Mouse (Mus musculus): ENCODE data around the gene Lrriq4. TPM values are rescaled to one million over a fixed set of nuclear protein-coding genes. Genes with fewer than 3 reads are reported as not detected.
"Not testable (repeated sequence)": the region's sequence is repeated elsewhere in the genome, so short reads cannot be mapped to it uniquely, and the experiment has no call there.

The Lrriq4 gene
- polyA plus RNA-seq, 1 experiment from 2014 or later: not detected

- 21% methylated on average over 2 of the region's 2 CpGs for WGBS
- no peak overlapping the region for H3K27ac ChIP-seq
- no peaks in the 10 kb centered on the region for H3K4me1 ChIP-seq
- no peaks in the 10 kb centered on the region for H3K36me3 ChIP-seq
- peak; percentile 77 for DNase-seq (ENCODE audit: low spot score)
- H3K27me3 ChIP-seq (ENCODE audit: low read depth, poor library complexity, severe bottlenecking): no peaks in the 10 kb centered on the region
- H3K4me3 ChIP-seq: no peak overlapping the region
- no peaks in the 10 kb centered on the region for H3K9me3 ChIP-seq (replicated peaks)
Measured at GRCm38 (mm10) chr3:30696346-30696745, 52.0 kb downstream of the Lrriq4 start.

- no peaks in the 10 kb centered on the region for H3K36me3 ChIP-seq
Measured at GRCm38 (mm10) chr3:30697891-30698290, 53.6 kb downstream of the Lrriq4 start.

GRCm38 (mm10) chr3:30699711-30700505, 55.6 kb downstream of the Lrriq4 start, which contains the start of gene Lrrc31:
TSS of gene Lrrc31 (minus strand) at chr3:30699843.
- not testable (repeated sequence) for DNase-seq (ENCODE audit: low spot score); H3K27ac ChIP-seq; H3K27me3 ChIP-seq (ENCODE audit: low read depth, poor library complexity, severe bottlenecking); H3K36me3 ChIP-seq; H3K9me3 ChIP-seq (replicated peaks); H3K4me1 ChIP-seq; H3K4me3 ChIP-seq
- WGBS: 90% methylated on average over 6 of the region's 6 CpGs

More at GRCm38 (mm10) chr3:30697891-30698290, 53.6 kb downstream of the Lrriq4 start:
- Histone ChIP-seq H3K4me1 (no peaks in the 10 kb centered on the region), H3K27me3 (ENCODE audit: low read depth, poor library complexity, severe bottlenecking) (no peaks in the 10 kb centered on the region), H3K9me3 (replicated peaks) (no peaks in the 10 kb centered on the region), H3K4me3 (no peak overlapping the region), H3K27ac (no peak overlapping the region)
- WGBS: 79% methylated on average over 4 of the region's 4 CpGs
- DNase-seq (ENCODE audit: low spot score): no peak

- no peaks in the 10 kb centered on the region for H3K9me3 ChIP-seq (replicated peaks)
- H3K27ac ChIP-seq: no peak overlapping the region
- H3K4me3 ChIP-seq: no peak overlapping the region
- no peak for DNase-seq (ENCODE audit: low spot score)
- H3K27me3 ChIP-seq (ENCODE audit: low read depth, poor library complexity, severe bottlenecking): no peaks in the 10 kb centered on the region
- no peaks in the 10 kb centered on the region for H3K4me1 ChIP-seq
- 90% methylated on average over 3 of the region's 3 CpGs for WGBS
- H3K36me3 ChIP-seq: no peaks in the 10 kb centered on the region
Measured at GRCm38 (mm10) chr3:30705977-30706376, 61.7 kb downstream of the Lrriq4 start.

GRCm38 (mm10) chr3:30706614-30707276, 62.4 kb downstream of the Lrriq4 start:
- Histone ChIP-seq H3K9me3 (replicated peaks) (no peaks in the 10 kb centered on the region), H3K36me3 (no peaks in the 10 kb centered on the region), H3K4me3 (no peak overlapping the region), H3K4me1 (no peaks in the 10 kb centered on the region), H3K27me3 (ENCODE audit: low read depth, poor library complexity, severe bottlenecking) (no peaks in the 10 kb centered on the region), H3K27ac (no peak overlapping the region)
- DNase-seq (ENCODE audit: low spot score): no peak
- WGBS: 83% methylated on average over 4 of the region's 4 CpGs

- 88% methylated on average over 6 of the region's 6 CpGs for WGBS
- Histone ChIP-seq H3K9me3 (replicated peaks) (no peaks in the 10 kb centered on the region), H3K4me3 (no peak overlapping the region), H3K27me3 (ENCODE audit: low read depth, poor library complexity, severe bottlenecking) (no peaks in the 10 kb centered on the region), H3K36me3 (no peaks in the 10 kb centered on the region), H3K27ac (no peak overlapping the region), H3K4me1 (no peaks in the 10 kb centered on the region)
- no peak for DNase-seq (ENCODE audit: low spot score)
Measured at GRCm38 (mm10) chr3:30710191-30710590, 65.9 kb downstream of the Lrriq4 start.

- Histone ChIP-seq H3K27ac (no peak overlapping the region), H3K4me3 (no peak overlapping the region), H3K36me3 (no peaks in the 10 kb centered on the region), H3K27me3 (ENCODE audit: low read depth, poor library complexity, severe bottlenecking) (no peaks in the 10 kb centered on the region), H3K9me3 (replicated peaks) (no peaks in the 10 kb centered on the region), H3K4me1 (no peaks in the 10 kb centered on the region)
- WGBS: 94% methylated on average over 1 of the region's 1 CpGs
- no peak for DNase-seq (ENCODE audit: low spot score)
Measured at GRCm38 (mm10) chr3:30713334-30713733, 69.0 kb downstream of the Lrriq4 start.

- Histone ChIP-seq H3K27me3 (ENCODE audit: low read depth, poor library complexity, severe bottlenecking) (no peaks in the 10 kb centered on the region), H3K36me3 (no peaks in the 10 kb centered on the region), H3K4me1 (no peaks in the 10 kb centered on the region), H3K27ac (no peak overlapping the region), H3K9me3 (replicated peaks) (no peaks in the 10 kb centered on the region), H3K4me3 (no peak overlapping the region)
- 82% methylated on average over 3 of the region's 3 CpGs for WGBS
- no peak for DNase-seq (ENCODE audit: low spot score)
Measured at GRCm38 (mm10) chr3:30718649-30719048, 74.3 kb downstream of the Lrriq4 start.

Other genes with a start within 250 kb of the Lrriq4 start
- 167 and 217 TPM in 2 replicates for gene Mecom, start 96.5 kb upstream of the Lrriq4 start, polyA plus RNA-seq (2016; fragmentation: Nextera tagmentation; extraction: Ambion mirVana)
- gene Actrt3, start 44.6 kb upstream of the Lrriq4 start, polyA plus RNA-seq (2016; fragmentation: Nextera tagmentation; extraction: Ambion mirVana): 0.08 TPM in 1 of 2 replicates, not detected in the other
- gene Mynn, start 42.4 kb upstream of the Lrriq4 start, polyA plus RNA-seq (2016; fragmentation: Nextera tagmentation; extraction: Ambion mirVana): 27.1 and 32.2 TPM in 2 replicates
- 1.9 and 2.8 TPM in 2 replicates for gene Lrrc34, start 3.4 kb downstream of the Lrriq4 start, polyA plus RNA-seq (2016; fragmentation: Nextera tagmentation; extraction: Ambion mirVana)
- not detected in 2 replicates for gene Lrrc31, start 55.3 kb downstream of the Lrriq4 start, polyA plus RNA-seq (2016; fragmentation: Nextera tagmentation; extraction: Ambion mirVana)
- gene Samd7, start 101.8 kb downstream of the Lrriq4 start, polyA plus RNA-seq (2016; fragmentation: Nextera tagmentation; extraction: Ambion mirVana): not detected in 2 replicates
- gene Sec62, start 148.4 kb downstream of the Lrriq4 start, polyA plus RNA-seq (2016; fragmentation: Nextera tagmentation; extraction: Ambion mirVana): 39.1 and 47.0 TPM in 2 replicates
- gene Gpr160, start 211.4 kb downstream of the Lrriq4 start, polyA plus RNA-seq (2016; fragmentation: Nextera tagmentation; extraction: Ambion mirVana): 0.16 and 0.45 TPM in 2 replicates